Mouse (Mus musculus) frontal cortex, postnatal 36 days (tissue): Measurements from ENCODE around the gene Tmem121.
"Not testable (repeated sequence)": the region's sequence is repeated elsewhere in the genome, so short reads cannot be mapped to it uniquely, and the experiment has no call there.

Experiments
- DNase-seq, 2 experiments: peaks; one replicate each; pipeline ENCODE4 v3.0.0; 2022; ENCODE audit warnings: low spot score in 2 of 2

The Tmem121 gene

GRCm38 (mm10) chr12:113187011-113187375 lies 1.3 kb downstream of the Tmem121 start:
- no peak for DNase-seq

GRCm38 (mm10) chr12:113187584-113188295 lies 2.0 kb downstream of the Tmem121 start:
- DNase-seq, result peak; percentile 93 to 94

- DNase-seq, result no peak
Measured at GRCm38 (mm10) chr12:113188349-113189055, 2.8 kb downstream of the Tmem121 start.

- DNase-seq, result no peak
Measured at GRCm38 (mm10) chr12:113193423-113193822, 7.7 kb downstream of the Tmem121 start.

GRCm38 (mm10) chr12:113199132-113199531 lies 13.4 kb downstream of the Tmem121 start:
- not testable (repeated sequence) for DNase-seq

GRCm38 (mm10) chr12:113201301-113201700 lies 15.6 kb downstream of the Tmem121 start:
- DNase-seq, result no peak

- DNase-seq, result no peak
Measured at GRCm38 (mm10) chr12:113202008-113202407, 16.3 kb downstream of the Tmem121 start.

- no peak for DNase-seq
Measured at GRCm38 (mm10) chr12:113203522-113203921, 17.8 kb downstream of the Tmem121 start.

- DNase-seq, result peak in 1 of 2 experiments; percentile 19
Measured at GRCm38 (mm10) chr12:113205251-113205942, 19.7 kb downstream of the Tmem121 start.

- no peak for DNase-seq
Measured at GRCm38 (mm10) chr12:113207737-113208136, 22.0 kb downstream of the Tmem121 start.

- no peak for DNase-seq
Measured at GRCm38 (mm10) chr12:113210586-113211378, 25.1 kb downstream of the Tmem121 start.

GRCm38 (mm10) chr12:113211772-113212171 lies 26.0 kb downstream of the Tmem121 start:
- no peak for DNase-seq

GRCm38 (mm10) chr12:113212326-113212924 lies 26.7 kb downstream of the Tmem121 start:
- DNase-seq, result no peak

- DNase-seq, result no peak
Measured at GRCm38 (mm10) chr12:113213226-113213625, 27.5 kb downstream of the Tmem121 start.

- no peak for DNase-seq
Measured at GRCm38 (mm10) chr12:113214072-113214808, 28.5 kb downstream of the Tmem121 start.

- DNase-seq, result no peak
Measured at GRCm38 (mm10) chr12:113214972-113215666, 29.4 kb downstream of the Tmem121 start.

GRCm38 (mm10) chr12:113215667-113216346 lies 30.1 kb downstream of the Tmem121 start:
- DNase-seq, result peak; percentile 61 to 70

GRCm38 (mm10) chr12:113217306-113218242 lies 31.8 kb downstream of the Tmem121 start:
- peak; percentile 55 to 79 for DNase-seq
